Mouse (Mus musculus) cerebellum, postnatal 25 days (tissue): ENCODE results near the gene Gimap3.

Experiments
- DNase-seq, 2 experiments: peaks; one replicate each; pipeline ENCODE4 v3.0.0; 2021; ENCODE audit warnings: mixed read lengths in 2 of 2

The Gimap3 gene

GRCm38 (mm10) chr6:48742422-48743351 lies 28.0 kb downstream of the Gimap3 start:
- DNase-seq: no peak

GRCm38 (mm10) chr6:48741711-48742206 lies 28.9 kb downstream of the Gimap3 start:
- DNase-seq: no peak

- no peak for DNase-seq
Observed at GRCm38 (mm10) chr6:48741273-48741672, 29.4 kb downstream of the Gimap3 start.

GRCm38 (mm10) chr6:48740501-48741169 lies 30.0 kb downstream of the Gimap3 start:
- no peak for DNase-seq

GRCm38 (mm10) chr6:48739780-48740055 lies 30.9 kb downstream of the Gimap3 start:
- DNase-seq: no peak

GRCm38 (mm10) chr6:48738961-48739779 lies 31.5 kb downstream of the Gimap3 start, which contains the start of gene Gimap1:
Gimap1 (plus strand) TSS chr6:48739054.
- DNase-seq: no peak

- no peak for DNase-seq
Observed at GRCm38 (mm10) chr6:48737688-48738087, 33.0 kb downstream of the Gimap3 start.

- DNase-seq: no peak
Observed at GRCm38 (mm10) chr6:48737053-48737452, 33.6 kb downstream of the Gimap3 start.

GRCm38 (mm10) chr6:48733660-48734059 lies 37.0 kb downstream of the Gimap3 start:
- no peak for DNase-seq

GRCm38 (mm10) chr6:48732864-48733304 lies 37.8 kb downstream of the Gimap3 start:
- DNase-seq: no peak

- DNase-seq: no peak
Observed at GRCm38 (mm10) chr6:48727761-48728160, 42.9 kb downstream of the Gimap3 start.

GRCm38 (mm10) chr6:48725476-48725875 lies 45.2 kb downstream of the Gimap3 start:
- DNase-seq: no peak

- DNase-seq: no peak
Observed at GRCm38 (mm10) chr6:48723468-48723867, 47.2 kb downstream of the Gimap3 start.

GRCm38 (mm10) chr6:48720326-48720725 lies 50.3 kb downstream of the Gimap3 start:
- no peak for DNase-seq

GRCm38 (mm10) chr6:48718455-48718854 lies 52.2 kb downstream of the Gimap3 start, which contains the start of the genes Gm28053 and Gimap7:
Gm28053 (plus strand) TSS chr6:48718607.
Gimap7 (plus strand) TSS chr6:48718621.
- no peak for DNase-seq
